Mouse (Mus musculus): ENCODE measurements at regions not wholly inside any gene's neighbourhood (a gene's known extent, or its start where the extent isn't known, plus 50 kb on each side); places are given as distances from the start of the nearest gene placed in this dataset.
"Not testable (repeated sequence)": the region's sequence is repeated elsewhere in the genome, so short reads cannot be mapped to it uniquely, and the experiment has no call there.

DNA sequence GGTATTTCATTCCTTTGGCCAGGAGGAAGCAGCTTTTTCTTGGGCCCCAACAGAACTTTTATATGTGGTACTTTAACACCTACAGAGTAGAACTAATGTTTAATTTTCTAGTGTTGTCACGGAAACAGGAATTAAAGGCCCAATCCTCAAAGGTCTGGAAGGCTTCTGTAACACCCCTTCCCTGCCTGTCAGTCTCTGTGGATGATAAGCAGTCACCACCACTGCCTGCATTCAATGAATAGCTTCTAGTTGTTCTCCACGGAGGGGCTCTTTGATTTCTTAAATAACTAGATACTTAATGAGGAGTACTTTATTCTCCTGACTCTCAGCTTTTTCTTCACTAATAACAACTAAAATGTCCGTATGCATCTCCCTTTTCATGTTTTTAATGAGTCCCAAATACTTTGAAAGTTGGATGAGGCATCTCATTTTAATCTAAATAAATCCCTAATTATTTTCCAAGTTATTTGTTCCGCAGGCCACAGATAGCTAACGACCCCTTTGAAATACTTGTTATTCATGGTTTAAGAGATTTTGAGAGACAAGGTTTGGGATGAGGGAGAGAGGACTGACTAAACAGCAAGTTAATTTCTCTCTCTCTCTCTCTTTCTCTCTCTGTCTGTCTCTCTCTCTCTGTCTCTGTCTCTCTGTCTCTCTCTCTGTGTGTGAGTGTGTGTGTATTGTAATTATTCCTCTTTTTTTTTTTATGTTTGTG lies 686.0 kb upstream of the Ghitm start:
- no peak for DNase-seq

DNA sequence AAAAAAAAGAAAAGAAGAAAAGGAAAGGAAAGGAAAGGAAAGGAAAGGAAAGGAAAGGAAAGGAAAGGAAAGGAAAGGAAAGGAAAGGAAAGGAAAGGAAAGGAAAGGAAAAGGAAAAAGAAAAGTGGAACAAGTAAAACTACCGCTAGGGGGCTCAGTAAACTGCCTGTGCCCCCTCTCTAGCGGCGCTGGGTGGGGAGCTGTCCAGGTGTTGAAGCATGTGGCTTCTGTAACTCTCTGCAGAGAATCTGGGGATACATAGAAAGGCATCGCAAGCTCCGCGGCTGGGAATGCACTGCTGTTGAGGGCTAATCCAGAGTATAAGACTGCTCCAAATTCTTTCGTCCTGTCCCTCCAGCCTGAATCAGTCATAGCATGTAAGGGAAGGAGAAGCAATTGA lies 684.9 kb upstream of the Ghitm start:
- DNase-seq: peak; percentile 77

GRCm38 (mm10) chr14:37795642-37796041 lies 660.6 kb upstream of the Ghitm start:
- DNase-seq: no peak

DNA sequence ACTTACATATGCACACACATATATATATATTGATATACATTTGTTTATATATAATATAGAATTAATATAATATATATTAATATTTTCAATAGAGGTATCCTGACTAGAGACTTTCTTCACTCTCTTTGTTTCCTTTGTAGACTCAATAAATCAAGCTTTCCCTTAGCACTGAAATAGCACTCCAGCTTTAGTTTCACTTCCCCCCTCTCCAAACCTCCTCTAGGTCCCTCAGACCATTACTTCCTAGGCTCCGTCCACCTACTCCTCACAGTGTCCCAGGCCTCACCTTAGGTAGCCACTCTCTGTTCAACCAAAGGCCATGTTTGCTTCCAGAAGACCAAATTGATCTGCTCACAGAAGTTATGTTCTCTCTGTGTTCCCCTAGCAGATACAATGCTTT lies 630.7 kb upstream of the Ghitm start:
- DNase-seq: no peak

GRCm38 (mm10) chr14:37749661-37750060 lies 614.6 kb upstream of the Ghitm start:
- not testable (repeated sequence) for DNase-seq

DNA sequence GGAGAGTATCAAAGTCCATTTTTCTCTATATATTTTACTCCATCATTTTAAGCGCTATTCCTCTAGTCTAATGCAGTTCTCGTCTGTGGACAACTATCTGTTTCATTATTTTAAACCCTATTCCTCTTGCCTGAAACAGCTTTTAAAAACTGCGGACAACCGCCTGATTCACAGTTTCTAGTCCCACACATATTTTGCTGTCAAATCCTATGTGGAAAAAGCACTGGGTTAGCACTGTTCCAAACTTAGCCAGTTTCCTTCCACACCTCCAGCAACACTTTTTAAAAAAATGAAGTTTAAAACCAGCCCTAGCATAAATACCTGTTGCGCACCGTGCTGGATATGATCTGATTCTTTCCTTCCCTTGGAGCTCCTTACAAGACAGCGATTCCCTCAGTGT lies 614.1 kb upstream of the Ghitm start:
- DNase-seq: no peak

DNA sequence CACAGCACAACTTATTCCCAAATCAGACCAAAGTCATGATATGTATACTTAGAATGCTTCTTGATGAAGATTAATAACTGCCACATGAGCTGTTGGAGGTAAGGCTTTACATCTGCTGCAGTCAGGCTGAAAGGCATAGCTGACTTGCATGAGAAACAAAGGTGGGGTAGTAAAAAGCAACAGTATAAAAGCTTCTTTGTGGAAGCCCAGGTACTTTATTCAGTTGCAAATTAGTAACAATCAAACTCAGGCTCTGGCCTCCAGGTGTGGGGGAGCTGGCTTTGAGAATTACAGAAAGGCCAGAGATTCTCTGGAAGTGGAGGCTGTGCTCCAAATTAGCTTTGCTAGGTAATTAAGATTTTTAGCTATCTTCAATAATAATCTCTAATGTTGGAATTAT lies 608.0 kb upstream of the Ghitm start:
- no peak for DNase-seq

DNA sequence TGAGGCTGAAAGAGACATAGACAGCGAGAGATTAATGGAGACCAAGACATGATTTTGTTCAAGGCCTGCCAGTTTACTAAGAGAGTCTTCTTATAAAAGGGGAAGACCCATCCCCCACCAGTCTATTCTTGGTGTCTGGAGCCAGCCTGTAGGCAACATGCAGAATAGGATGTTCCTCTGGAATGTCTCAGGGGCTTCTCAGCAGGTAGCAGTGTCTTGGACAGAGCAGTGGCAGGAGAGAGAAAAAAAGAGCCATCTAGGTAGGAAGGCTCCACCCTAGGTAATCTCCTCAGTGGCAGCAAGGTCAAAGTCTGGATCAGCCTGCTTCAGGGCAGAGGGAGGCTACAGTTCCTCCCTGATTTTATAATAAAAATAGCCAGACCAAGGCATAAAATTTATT lies 607.4 kb upstream of the Ghitm start:
- not testable (repeated sequence) for DNase-seq
